Mouse (Mus musculus): ENCODE data around the gene Ptpn1. TPM values are rescaled to one million over a fixed set of nuclear protein-coding genes. Genes with fewer than 3 reads are reported as not detected.

Gene Ptpn1
- polyA plus RNA-seq, 1 experiment, result 1.9 TPM

GRCm38 (mm10) chr2:167940636-167941035, 8.8 kb downstream of the Ptpn1 start:
- Histone ChIP-seq H3K4me3 (replicated peaks) (no peak overlapping the region), H3K9me3 (ENCODE audit: control insufficient read depth, low read length) (no peaks in the 10 kb centered on the region), H3K27me3 (ENCODE audit: control insufficient read depth) (no peaks in the 10 kb centered on the region), H3K36me3 (ENCODE audit: control insufficient read depth) (peaks cover 11% of the 10 kb centered on the region), H3K4me1 (ENCODE audit: control insufficient read depth) (peaks cover 36% of the 10 kb centered on the region)
- TF ChIP-seq TAL1 (IDR thresholded peaks at IDR 0.05; ENCODE audit: low read length), result no peak
- TF ChIP-seq GATA1 (IDR thresholded peaks at IDR 0.05; ENCODE audit: low read length), result no peak

GRCm38 (mm10) chr2:167941320-167941719, 9.5 kb downstream of the Ptpn1 start:
- H3K36me3 ChIP-seq (ENCODE audit: control insufficient read depth), result peaks cover 11% of the 10 kb centered on the region
- no peak overlapping the region for H3K4me3 ChIP-seq (replicated peaks)
- H3K4me1 ChIP-seq (ENCODE audit: control insufficient read depth), result peaks cover 39% of the 10 kb centered on the region
- H3K9me3 ChIP-seq (ENCODE audit: control insufficient read depth, low read length), result no peaks in the 10 kb centered on the region
- no peaks in the 10 kb centered on the region for H3K27me3 ChIP-seq (ENCODE audit: control insufficient read depth)
- TF ChIP-seq TAL1 (IDR thresholded peaks at IDR 0.05; ENCODE audit: low read length), result no peak
- TF ChIP-seq GATA1 (IDR thresholded peaks at IDR 0.05; ENCODE audit: low read length), result no peak

GRCm38 (mm10) chr2:167941745-167942176, 9.9 kb downstream of the Ptpn1 start:
- no peaks in the 10 kb centered on the region for H3K27me3 ChIP-seq (ENCODE audit: control insufficient read depth)
- peaks cover 11% of the 10 kb centered on the region for H3K36me3 ChIP-seq (ENCODE audit: control insufficient read depth)
- no peak overlapping the region for H3K4me3 ChIP-seq (replicated peaks)
- no peaks in the 10 kb centered on the region for H3K9me3 ChIP-seq (ENCODE audit: control insufficient read depth, low read length)
- peaks cover 41% of the 10 kb centered on the region for H3K4me1 ChIP-seq (ENCODE audit: control insufficient read depth)
- TF ChIP-seq GATA1 (IDR thresholded peaks at IDR 0.05; ENCODE audit: low read length), result no peak
- 0 out of 3 replicates have a peak, but pooled peaks have one; percentile 3 for TF ChIP-seq TAL1 (IDR thresholded peaks at IDR 0.05; ENCODE audit: low read length)

DNA sequence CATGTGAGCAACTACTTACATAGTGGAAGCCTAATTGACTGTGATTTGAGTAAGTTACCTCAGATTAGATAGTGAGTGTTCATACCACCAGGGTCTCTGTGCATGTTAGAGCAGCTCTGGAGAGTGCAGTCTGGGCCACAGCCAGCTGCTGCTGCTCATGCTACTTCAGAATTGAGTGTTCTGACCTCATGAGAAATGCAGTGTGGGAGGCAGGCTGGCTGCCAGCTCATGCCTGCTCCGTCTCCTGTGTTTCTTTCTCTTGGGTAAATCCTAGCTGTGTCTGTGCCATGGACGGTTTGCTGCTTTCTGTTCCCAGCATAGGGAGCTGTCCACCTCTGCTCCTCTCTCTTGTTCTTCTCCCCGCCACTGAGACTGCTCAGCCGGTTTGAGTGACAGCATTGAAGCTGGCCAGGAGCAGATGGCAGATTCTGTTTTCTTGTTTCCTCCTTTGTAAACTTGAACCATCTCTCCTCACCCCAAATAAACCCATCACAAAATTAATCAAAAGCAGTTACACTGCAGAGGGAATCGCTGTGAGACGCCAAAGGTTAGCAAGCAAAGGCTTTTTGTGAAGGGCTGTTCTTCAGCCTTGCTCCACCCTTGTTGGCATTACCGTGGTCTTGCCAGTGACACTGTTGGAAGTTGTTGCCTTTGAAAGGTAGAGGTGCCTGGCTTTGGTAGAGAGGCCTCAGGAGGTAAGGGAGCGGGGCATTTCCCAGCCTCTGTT, 10.5 kb downstream of the Ptpn1 start:
- H3K27me3 ChIP-seq (ENCODE audit: control insufficient read depth), result no peaks in the 10 kb centered on the region
- H3K4me1 ChIP-seq (ENCODE audit: control insufficient read depth), result peaks cover 43% of the 10 kb centered on the region
- H3K36me3 ChIP-seq (ENCODE audit: control insufficient read depth), result peaks cover 6% of the 10 kb centered on the region
- no peaks in the 10 kb centered on the region for H3K9me3 ChIP-seq (ENCODE audit: control insufficient read depth, low read length)
- H3K4me3 ChIP-seq (replicated peaks), result no peak overlapping the region
- TF ChIP-seq GATA1 (IDR thresholded peaks at IDR 0.05; ENCODE audit: low read length) (no peak), TAL1 (IDR thresholded peaks at IDR 0.05; ENCODE audit: low read length) (0 out of 3 replicates have a peak, but pooled peaks have one; percentile 2)

- Histone ChIP-seq H3K9me3 (ENCODE audit: control insufficient read depth, low read length) (no peaks in the 10 kb centered on the region), H3K4me1 (ENCODE audit: control insufficient read depth) (peaks cover 49% of the 10 kb centered on the region), H3K4me3 (replicated peaks) (no peak overlapping the region), H3K36me3 (ENCODE audit: control insufficient read depth) (peaks cover 5% of the 10 kb centered on the region), H3K27me3 (ENCODE audit: control insufficient read depth) (no peaks in the 10 kb centered on the region)
- TF ChIP-seq GATA1 (IDR thresholded peaks at IDR 0.05; ENCODE audit: low read length), result no peak
- TF ChIP-seq TAL1 (IDR thresholded peaks at IDR 0.05; ENCODE audit: low read length), result no peak
These were observed 11.2 kb downstream of the Ptpn1 start for GRCm38 (mm10) chr2:167942926-167943633.

DNA sequence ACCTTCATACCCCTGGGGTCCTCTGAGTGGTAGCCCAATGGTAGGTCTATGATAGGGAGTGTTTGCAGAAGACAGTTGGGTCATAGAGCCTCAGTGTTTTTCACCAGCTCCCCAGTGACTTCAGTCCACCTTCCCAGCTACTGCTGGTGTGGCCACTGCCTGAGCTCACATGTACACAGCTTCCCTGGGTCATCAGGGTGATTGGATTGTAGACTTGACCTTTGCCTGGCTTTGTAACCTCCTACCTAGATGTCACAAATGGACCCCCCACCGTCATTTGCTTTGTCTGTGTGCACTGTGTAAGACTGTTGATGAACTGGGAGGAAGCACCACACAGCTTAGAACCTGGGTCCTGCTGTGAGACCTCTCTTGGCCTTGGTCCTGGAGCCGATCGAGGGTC, 12.3 kb downstream of the Ptpn1 start:
- Histone ChIP-seq H3K27me3 (ENCODE audit: control insufficient read depth) (no peaks in the 10 kb centered on the region), H3K4me1 (ENCODE audit: control insufficient read depth) (peaks cover 59% of the 10 kb centered on the region), H3K36me3 (ENCODE audit: control insufficient read depth) (peaks cover 2% of the 10 kb centered on the region), H3K4me3 (replicated peaks) (no peak overlapping the region), H3K9me3 (ENCODE audit: control insufficient read depth, low read length) (no peaks in the 10 kb centered on the region)
- TF ChIP-seq TAL1 (IDR thresholded peaks at IDR 0.05; ENCODE audit: low read length), result no peak
- TF ChIP-seq GATA1 (IDR thresholded peaks at IDR 0.05; ENCODE audit: low read length), result no peak

GRCm38 (mm10) chr2:167945451-167945850, 13.6 kb downstream of the Ptpn1 start:
- Histone ChIP-seq H3K27me3 (ENCODE audit: control insufficient read depth) (no peaks in the 10 kb centered on the region), H3K4me3 (replicated peaks) (no peak overlapping the region), H3K4me1 (ENCODE audit: control insufficient read depth) (peaks cover 65% of the 10 kb centered on the region), H3K36me3 (ENCODE audit: control insufficient read depth) (no peaks in the 10 kb centered on the region; the same call in 1 of the 2 replicates), H3K9me3 (ENCODE audit: control insufficient read depth, low read length) (no peaks in the 10 kb centered on the region)
- TF ChIP-seq TAL1 (IDR thresholded peaks at IDR 0.05; ENCODE audit: low read length), result no peak

DNA sequence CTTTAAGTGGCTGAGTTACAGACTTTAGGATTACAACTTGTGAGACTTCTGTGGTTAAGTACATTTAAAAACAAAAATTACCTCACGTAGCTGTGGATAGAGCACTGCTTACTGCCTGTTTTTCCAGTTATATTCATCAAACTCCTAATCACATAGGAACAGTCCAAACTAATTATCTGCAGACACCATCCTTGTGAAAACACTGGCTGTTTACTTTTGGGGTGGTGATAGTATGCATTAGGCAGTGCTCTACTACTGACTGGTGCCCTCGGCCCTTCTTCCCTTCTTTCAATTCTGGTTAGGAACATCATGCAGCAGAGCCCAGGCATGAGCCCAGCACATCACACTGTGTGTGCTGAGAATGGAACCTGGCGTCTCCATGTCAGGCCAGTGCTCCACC, 15.4 kb downstream of the Ptpn1 start:
- TF ChIP-seq GATA1 (IDR thresholded peaks at IDR 0.05; ENCODE audit: low read length) (no peak), TAL1 (IDR thresholded peaks at IDR 0.05; ENCODE audit: low read length) (no peak)
- H3K4me3 ChIP-seq (replicated peaks), result no peak overlapping the region
- H3K4me1 ChIP-seq (ENCODE audit: control insufficient read depth), result peaks cover 53% of the 10 kb centered on the region
- H3K36me3 ChIP-seq (ENCODE audit: control insufficient read depth), result no peaks in the 10 kb centered on the region; the same call in 1 of the 2 replicates
- no peaks in the 10 kb centered on the region for H3K9me3 ChIP-seq (ENCODE audit: control insufficient read depth, low read length)
- H3K27me3 ChIP-seq (ENCODE audit: control insufficient read depth), result no peaks in the 10 kb centered on the region

DNA sequence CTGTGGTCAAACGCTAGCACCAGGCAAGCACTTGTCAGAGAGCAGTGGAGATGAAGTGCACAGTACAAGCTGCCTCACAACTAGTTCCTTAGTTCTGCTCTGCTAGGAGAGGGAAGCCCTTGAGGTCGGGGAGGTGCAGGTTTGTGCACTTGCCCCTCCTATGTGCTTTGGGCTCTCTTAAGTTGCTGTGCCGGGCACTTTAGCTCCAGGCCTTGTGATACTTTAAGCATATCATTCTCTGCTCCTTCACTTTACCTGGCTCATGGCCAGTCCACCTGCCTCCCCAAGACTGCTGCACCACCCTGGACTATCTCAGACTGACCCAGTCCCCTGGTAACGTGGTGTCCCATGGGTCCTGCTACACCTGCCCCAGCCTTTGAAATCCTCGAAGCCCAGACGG, 16.2 kb downstream of the Ptpn1 start:
- peaks cover 45% of the 10 kb centered on the region for H3K4me1 ChIP-seq (ENCODE audit: control insufficient read depth)
- H3K4me3 ChIP-seq (replicated peaks), result no peak overlapping the region
- no peaks in the 10 kb centered on the region for H3K27me3 ChIP-seq (ENCODE audit: control insufficient read depth)
- no peaks in the 10 kb centered on the region; the same call in 1 of the 2 replicates for H3K36me3 ChIP-seq (ENCODE audit: control insufficient read depth)
- TF ChIP-seq TAL1 (IDR thresholded peaks at IDR 0.05; ENCODE audit: low read length) (no peak), GATA1 (IDR thresholded peaks at IDR 0.05; ENCODE audit: low read length) (no peak)
- H3K9me3 ChIP-seq (ENCODE audit: control insufficient read depth, low read length), result no peaks in the 10 kb centered on the region
